Mouse (Mus musculus): Measurements from ENCODE around the gene Rfx5. TPM values are rescaled to one million over a fixed set of nuclear protein-coding genes. Genes with fewer than 3 reads are reported as not detected.

Gene Rfx5
- polyA plus RNA-seq, 1 experiment from 2014 or later = 8.1 TPM

DNA sequence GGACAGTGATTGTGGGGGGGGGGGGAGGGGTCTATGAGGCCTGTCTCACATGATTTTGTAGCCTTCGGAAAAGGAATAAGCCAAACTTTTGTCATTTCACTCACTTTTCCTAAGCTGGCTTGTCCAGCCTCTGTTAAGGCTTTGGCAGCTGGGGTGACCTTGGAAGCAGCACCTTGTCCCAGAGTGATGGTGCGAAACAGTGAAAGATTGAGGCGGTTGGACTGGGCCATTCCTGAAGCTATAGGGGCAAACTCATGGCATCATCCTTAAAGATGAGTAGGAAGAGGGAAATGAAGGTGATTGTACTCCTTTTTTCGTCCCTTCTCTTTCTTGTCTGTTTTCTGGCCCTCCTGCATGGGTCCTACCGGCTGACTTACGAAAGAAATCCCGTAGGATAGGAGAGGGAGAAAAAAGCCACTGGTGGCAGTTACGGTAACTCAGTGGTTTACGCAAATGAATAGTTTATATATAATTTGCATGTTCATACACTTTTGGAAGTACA is 20.2 kb downstream of the Rfx5 start:
- peak overlapping the region; percentile 49 to 94 for H3K4me3 ChIP-seq (ENCODE audit: control insufficient read depth in 1 of 2, insufficient read depth in 1 of 2, low read depth in 1 of 2, low read length in 2 of 2)
- H3K36me3 ChIP-seq (ENCODE audit: control insufficient read depth, insufficient read depth, low read length) = peaks cover 15% of the 10 kb centered on the region
- no peaks in the 10 kb centered on the region for H3K9me3 ChIP-seq (ENCODE audit: control insufficient read depth, low read length)
- H3K27me3 ChIP-seq (ENCODE audit: control insufficient read depth, insufficient read depth, low read length) = no peaks in the 10 kb centered on the region
- WGBS = 21% methylated on average over 9 of the region's 9 CpGs
- H3K4me1 ChIP-seq (ENCODE audit: control insufficient read depth in 2 of 2, insufficient read depth in 2 of 2, low read length in 2 of 2) = peaks cover 8 to 14% of the 10 kb centered on the region in 2 experiments
- ATAC-seq (ENCODE audit: insufficient number of reproducible peaks, insufficient read depth, low FRiP score, low read depth) = peak; percentile 3; the same call in 1 of the 2 replicates
- peak overlapping the region; percentile 82 for H3K4me2 ChIP-seq (ENCODE audit: low read length)
- H3K27ac ChIP-seq (replicated peaks in 1 of 2; ENCODE audit: control insufficient read depth in 1 of 2, insufficient read depth in 1 of 2, low read depth in 2 of 2, low read length in 2 of 2) = peak overlapping the region; percentile 30 to 40; a peak in 2 of 4 replicates
- peak overlapping the region; percentile 97 for H3K9ac ChIP-seq (ENCODE audit: low read length)

DNA sequence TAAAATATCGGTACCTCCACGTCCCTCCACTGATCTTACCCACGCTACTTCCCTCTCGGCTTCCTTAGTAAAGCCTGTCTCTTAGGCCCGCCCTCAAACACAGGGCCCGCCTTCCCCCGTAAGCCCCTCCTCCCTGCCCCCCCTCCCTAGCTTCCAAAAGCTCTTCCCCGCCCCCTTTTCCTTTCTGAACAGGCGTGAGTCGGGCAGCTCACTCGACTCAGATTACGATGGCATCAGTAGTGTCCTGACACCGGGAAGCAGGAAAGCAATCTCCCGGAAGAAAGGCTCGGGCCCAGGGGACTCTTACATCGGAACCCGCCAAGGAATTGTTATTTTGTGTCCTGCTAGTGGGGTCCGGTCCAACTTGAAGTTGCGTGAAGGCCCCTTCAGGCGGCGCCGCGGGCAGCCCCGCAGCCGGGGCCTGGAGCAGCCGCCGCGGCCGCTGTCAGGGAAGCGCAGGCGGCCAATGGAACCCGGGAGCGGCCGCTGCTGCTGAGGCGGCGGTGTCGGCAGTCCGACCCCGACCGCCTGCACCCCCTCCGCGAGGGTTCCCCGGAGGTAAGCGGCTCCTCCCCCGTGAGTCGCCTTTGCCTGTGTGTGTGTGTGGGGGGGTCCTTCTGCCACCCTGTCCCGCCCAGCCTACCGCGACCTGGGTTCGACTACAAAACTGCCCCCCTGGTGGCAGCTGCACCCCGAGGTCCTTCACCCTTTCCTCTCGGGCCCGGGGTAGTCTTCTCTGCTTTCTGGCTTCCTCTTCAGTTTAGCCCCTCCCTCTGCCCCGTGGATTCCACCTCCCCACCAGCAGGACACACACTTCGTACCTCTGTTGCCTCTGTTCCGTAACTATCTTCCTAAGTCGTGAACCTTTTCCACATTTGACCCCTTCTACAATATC is 20.9 kb downstream of the Rfx5 start, which contains the start of gene Pi4kb:
TSS of gene Pi4kb (plus strand) at position 204 of the 895 bp plus-strand sequence.
- under 1% methylated on average over 53 of the region's 57 CpGs for WGBS
- H3K36me3 ChIP-seq (ENCODE audit: control insufficient read depth, insufficient read depth, low read length) = peaks cover 15% of the 10 kb centered on the region
- H3K4me3 ChIP-seq (ENCODE audit: control insufficient read depth in 1 of 2, insufficient read depth in 1 of 2, low read depth in 1 of 2, low read length in 2 of 2) = peak within 1 kb of the TSS; percentile 94 to 99
- H3K4me1 ChIP-seq (ENCODE audit: control insufficient read depth in 2 of 2, insufficient read depth in 2 of 2, low read length in 2 of 2) = peaks cover 8 to 14% of the 10 kb centered on the region in 2 experiments
- ATAC-seq (ENCODE audit: insufficient number of reproducible peaks, insufficient read depth, low FRiP score, low read depth) = peak; percentile 94
- no peaks in the 10 kb centered on the region for H3K27me3 ChIP-seq (ENCODE audit: control insufficient read depth, insufficient read depth, low read length)
- peak within 1 kb of the TSS; percentile 97 for H3K9ac ChIP-seq (ENCODE audit: low read length)
- H3K4me2 ChIP-seq (ENCODE audit: low read length) = peak within 1 kb of the TSS; percentile 82
- no peaks in the 10 kb centered on the region for H3K9me3 ChIP-seq (ENCODE audit: control insufficient read depth, low read length)
- H3K27ac ChIP-seq (replicated peaks in 1 of 2; ENCODE audit: control insufficient read depth in 1 of 2, insufficient read depth in 1 of 2, low read depth in 2 of 2, low read length in 2 of 2) = peak within 1 kb of the TSS; percentile 95 to 98

DNA sequence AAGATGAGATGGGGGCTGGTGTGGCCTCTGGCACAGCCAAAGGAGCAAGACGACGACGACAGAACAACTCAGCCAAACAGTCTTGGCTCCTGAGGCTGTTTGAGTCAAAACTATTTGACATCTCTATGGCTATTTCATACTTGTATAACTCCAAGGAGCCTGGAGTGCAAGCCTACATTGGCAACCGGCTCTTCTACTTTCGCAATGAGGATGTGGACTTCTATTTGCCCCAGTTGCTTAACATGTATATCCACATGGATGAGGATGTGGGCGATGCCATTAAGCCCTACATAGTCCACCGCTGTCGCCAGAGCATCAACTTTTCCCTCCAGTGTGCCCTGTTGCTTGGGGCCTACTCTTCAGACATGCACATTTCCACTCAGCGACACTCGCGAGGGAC is 30.4 kb downstream of the Rfx5 start:
- Histone ChIP-seq H3K9ac (ENCODE audit: low read length) (no peak overlapping the region), H3K4me1 (ENCODE audit: control insufficient read depth in 2 of 2, insufficient read depth in 2 of 2, low read length in 2 of 2) (peaks cover 19 to 34% of the 10 kb centered on the region in 2 experiments), H3K27ac (replicated peaks in 1 of 2; ENCODE audit: control insufficient read depth in 1 of 2, insufficient read depth in 1 of 2, low read depth in 2 of 2, low read length in 2 of 2) (no peak overlapping the region), H3K27me3 (ENCODE audit: control insufficient read depth, insufficient read depth, low read length) (no peaks in the 10 kb centered on the region), H3K4me2 (ENCODE audit: low read length) (no peak overlapping the region), H3K4me3 (ENCODE audit: control insufficient read depth in 1 of 2, insufficient read depth in 1 of 2, low read depth in 1 of 2, low read length in 2 of 2) (no peak overlapping the region), H3K9me3 (ENCODE audit: control insufficient read depth, low read length) (no peaks in the 10 kb centered on the region), H3K36me3 (ENCODE audit: control insufficient read depth, insufficient read depth, low read length) (peaks cover 46% of the 10 kb centered on the region)
- ATAC-seq (ENCODE audit: insufficient number of reproducible peaks, insufficient read depth, low FRiP score, low read depth) = no peak
- WGBS = 90% methylated on average over 11 of the region's 11 CpGs

DNA sequence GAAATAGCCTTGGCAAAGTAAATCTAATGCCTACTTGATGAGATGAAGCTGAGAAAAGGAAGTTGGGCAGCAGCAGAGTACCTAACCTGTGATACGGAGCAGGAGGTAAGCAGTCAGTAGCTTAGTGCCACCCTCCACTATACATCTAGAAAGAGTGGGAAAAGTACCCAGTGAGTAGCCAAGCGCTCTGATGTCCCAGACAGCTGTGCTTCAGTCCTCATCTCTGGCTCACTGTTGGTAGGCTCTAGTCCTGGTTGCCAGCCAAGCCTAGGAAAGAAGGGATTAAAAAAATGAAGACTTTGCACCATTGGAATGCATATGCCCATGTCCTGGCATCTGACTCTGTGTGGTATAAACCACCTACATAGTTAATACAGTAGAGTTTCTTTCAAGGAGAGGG is 31.6 kb downstream of the Rfx5 start:
- Histone ChIP-seq H3K4me1 (ENCODE audit: control insufficient read depth in 2 of 2, insufficient read depth in 2 of 2, low read length in 2 of 2) (peaks cover 23 to 42% of the 10 kb centered on the region in 2 experiments), H3K4me3 (ENCODE audit: control insufficient read depth in 1 of 2, insufficient read depth in 1 of 2, low read depth in 1 of 2, low read length in 2 of 2) (no peak overlapping the region), H3K9me3 (ENCODE audit: control insufficient read depth, low read length) (no peaks in the 10 kb centered on the region), H3K27ac (replicated peaks in 1 of 2; ENCODE audit: control insufficient read depth in 1 of 2, insufficient read depth in 1 of 2, low read depth in 2 of 2, low read length in 2 of 2) (no peak overlapping the region), H3K36me3 (ENCODE audit: control insufficient read depth, insufficient read depth, low read length) (peaks cover 50% of the 10 kb centered on the region), H3K27me3 (ENCODE audit: control insufficient read depth, insufficient read depth, low read length) (no peaks in the 10 kb centered on the region), H3K9ac (ENCODE audit: low read length) (no peak overlapping the region), H3K4me2 (ENCODE audit: low read length) (no peak overlapping the region)
- no peak for ATAC-seq (ENCODE audit: insufficient number of reproducible peaks, insufficient read depth, low FRiP score, low read depth)
- 98% methylated on average over 2 of the region's 2 CpGs for WGBS

DNA sequence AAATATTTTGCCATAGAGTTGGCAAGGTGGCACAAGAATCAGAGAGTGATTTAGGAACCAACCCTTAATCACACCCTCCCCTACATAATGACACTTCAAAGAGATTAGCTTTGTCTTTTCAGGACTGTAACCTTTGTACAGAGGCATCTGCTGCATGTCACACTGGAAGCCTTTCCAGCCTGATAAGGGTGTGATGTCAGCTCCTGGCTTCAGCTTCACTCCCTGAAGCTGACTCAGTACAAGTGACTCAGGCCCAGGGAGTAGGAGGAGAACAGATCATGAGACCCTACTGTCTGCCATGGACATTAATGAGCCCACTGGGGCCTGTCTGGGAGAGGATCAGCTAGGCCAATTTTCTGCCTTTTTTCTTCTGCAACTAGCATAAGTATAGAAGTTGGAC is 33.7 kb downstream of the Rfx5 start:
- Histone ChIP-seq H3K9me3 (ENCODE audit: control insufficient read depth, low read length) (no peaks in the 10 kb centered on the region), H3K4me2 (ENCODE audit: low read length) (no peak overlapping the region), H3K36me3 (ENCODE audit: control insufficient read depth, insufficient read depth, low read length) (peaks cover 50% of the 10 kb centered on the region), H3K4me3 (ENCODE audit: control insufficient read depth in 1 of 2, insufficient read depth in 1 of 2, low read depth in 1 of 2, low read length in 2 of 2) (no peak overlapping the region), H3K27me3 (ENCODE audit: control insufficient read depth, insufficient read depth, low read length) (no peaks in the 10 kb centered on the region), H3K27ac (replicated peaks in 1 of 2; ENCODE audit: control insufficient read depth in 1 of 2, insufficient read depth in 1 of 2, low read depth in 2 of 2, low read length in 2 of 2) (peak overlapping the region; percentile 6 to 46; a peak in 2 of 4 replicates), H3K4me1 (ENCODE audit: control insufficient read depth in 2 of 2, insufficient read depth in 2 of 2, low read length in 2 of 2) (peaks cover 23 to 42% of the 10 kb centered on the region in 2 experiments), H3K9ac (ENCODE audit: low read length) (no peak overlapping the region)
- ATAC-seq (ENCODE audit: insufficient number of reproducible peaks, insufficient read depth, low FRiP score, low read depth) = peak; percentile 81

DNA sequence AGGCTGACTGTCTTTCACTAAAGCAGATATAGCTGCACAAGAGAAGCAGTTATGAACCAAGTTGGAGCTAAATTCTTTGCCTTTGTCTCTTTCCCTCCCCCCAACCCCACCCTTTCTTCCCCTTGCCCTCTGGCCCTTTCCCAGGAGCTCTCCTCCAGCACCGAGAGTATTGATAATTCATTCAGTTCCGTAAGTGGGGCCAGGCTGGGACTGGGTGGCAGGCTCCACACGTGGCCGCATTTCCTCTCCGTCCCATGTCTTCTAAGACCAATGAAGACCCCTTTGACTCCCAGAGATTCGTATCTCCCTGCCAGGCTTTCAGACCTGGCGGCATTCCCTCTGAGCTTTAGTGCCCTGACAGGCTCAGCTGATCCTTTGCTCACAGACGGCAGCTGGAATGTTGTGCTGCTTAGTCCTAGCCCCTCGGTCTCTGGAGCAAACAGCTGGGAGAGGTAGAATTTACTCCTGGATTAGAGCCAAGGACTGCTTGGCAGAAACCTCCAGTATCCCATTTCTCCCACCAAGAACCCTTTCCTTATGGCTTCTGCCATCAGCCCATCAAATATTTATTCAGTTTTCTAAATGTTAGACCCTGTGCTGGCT is 35.4 kb downstream of the Rfx5 start:
- WGBS = 20% methylated on average over 9 of the region's 9 CpGs
- Histone ChIP-seq H3K9me3 (ENCODE audit: control insufficient read depth, low read length) (no peaks in the 10 kb centered on the region), H3K4me2 (ENCODE audit: low read length) (peak overlapping the region; percentile 31), H3K27me3 (ENCODE audit: control insufficient read depth, insufficient read depth, low read length) (no peaks in the 10 kb centered on the region), H3K4me1 (ENCODE audit: control insufficient read depth in 2 of 2, insufficient read depth in 2 of 2, low read length in 2 of 2) (peaks cover 23 to 42% of the 10 kb centered on the region in 2 experiments), H3K36me3 (ENCODE audit: control insufficient read depth, insufficient read depth, low read length) (peaks cover 51% of the 10 kb centered on the region), H3K9ac (ENCODE audit: low read length) (no peak overlapping the region; the same call in 1 of the 2 replicates), H3K27ac (replicated peaks in 1 of 2; ENCODE audit: control insufficient read depth in 1 of 2, insufficient read depth in 1 of 2, low read depth in 2 of 2, low read length in 2 of 2) (peak overlapping the region in 1 of 2 experiments; percentile 25; a peak in 1 of 4 replicates), H3K4me3 (ENCODE audit: control insufficient read depth in 1 of 2, insufficient read depth in 1 of 2, low read depth in 1 of 2, low read length in 2 of 2) (no peak overlapping the region)
- ATAC-seq (ENCODE audit: insufficient number of reproducible peaks, insufficient read depth, low FRiP score, low read depth) = no peak

DNA sequence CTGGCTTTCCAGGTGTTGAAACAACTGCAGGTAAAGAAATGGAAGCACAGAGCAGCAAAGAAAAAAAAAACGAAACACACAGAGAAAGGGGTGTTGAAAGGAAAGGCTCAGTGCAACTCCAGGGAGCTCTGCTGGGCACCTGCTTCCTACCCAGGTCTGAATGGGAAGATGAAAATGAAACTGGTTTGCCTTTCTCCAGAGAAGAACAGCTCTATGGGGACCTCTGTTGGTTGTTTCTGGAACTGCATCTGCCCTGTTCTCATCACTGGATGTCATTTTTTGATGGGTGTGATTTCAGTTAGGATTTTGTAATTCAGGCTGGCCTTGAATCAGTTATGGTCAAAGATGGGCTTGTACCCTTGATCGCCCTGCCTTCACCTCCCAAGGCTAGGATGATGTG is 43.1 kb downstream of the Rfx5 start:
- H3K9ac ChIP-seq (ENCODE audit: low read length) = no peak overlapping the region
- H3K27me3 ChIP-seq (ENCODE audit: control insufficient read depth, insufficient read depth, low read length) = no peaks in the 10 kb centered on the region
- H3K9me3 ChIP-seq (ENCODE audit: control insufficient read depth, low read length) = no peaks in the 10 kb centered on the region
- H3K27ac ChIP-seq (replicated peaks in 1 of 2; ENCODE audit: control insufficient read depth in 1 of 2, insufficient read depth in 1 of 2, low read depth in 2 of 2, low read length in 2 of 2) = no peak overlapping the region
- no peak overlapping the region for H3K4me2 ChIP-seq (ENCODE audit: low read length)
- H3K4me3 ChIP-seq (ENCODE audit: control insufficient read depth in 1 of 2, insufficient read depth in 1 of 2, low read depth in 1 of 2, low read length in 2 of 2) = no peak overlapping the region
- no peak for ATAC-seq (ENCODE audit: insufficient number of reproducible peaks, insufficient read depth, low FRiP score, low read depth)
- H3K4me1 ChIP-seq (ENCODE audit: control insufficient read depth in 2 of 2, insufficient read depth in 2 of 2, low read length in 2 of 2) = no peaks in the 10 kb centered on the region
- WGBS = 20% methylated on average over 2 of the region's 2 CpGs
- peaks cover 97% of the 10 kb centered on the region for H3K36me3 ChIP-seq (ENCODE audit: control insufficient read depth, insufficient read depth, low read length)
